ENCODE assay signal across 29 mouse cellular contexts in the genomic region with DNA sequence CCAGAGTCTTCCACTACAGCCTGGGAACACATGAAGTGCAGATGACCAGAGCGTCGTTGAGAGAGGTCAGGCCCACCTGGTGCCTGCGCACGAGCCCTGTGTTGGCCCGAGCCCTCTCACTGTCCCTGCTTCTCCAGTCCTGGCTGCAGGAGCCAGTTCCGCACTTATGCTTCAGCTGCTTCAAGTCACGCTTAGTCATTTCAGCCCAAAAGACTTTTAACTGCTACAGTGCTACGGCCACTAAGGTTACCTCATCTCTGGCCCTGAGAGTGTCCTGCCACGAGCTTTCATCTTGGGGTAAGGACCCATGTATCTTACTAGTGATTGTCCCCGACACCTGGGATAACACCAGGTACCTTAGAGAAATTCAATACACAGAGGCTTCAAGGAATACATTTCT.
"Had no signal": no experiment of that assay in that cellular context is flagged by ENCODE, and none has a peak within 500 bp of the region (broad histone marks: within the 10 kb centered on the region; RNA-seq: fewer than 3 reads in every experiment).

No protein-coding gene starts in this region.

- H3K27me3 ChIP-seq: limb, embryonic 12.5 days; limb, embryonic 13.5 days; limb, embryonic 15.5 days; liver, embryonic 13.5 days; liver, embryonic 15.5 days; lung, embryonic 15.5 days; midbrain, embryonic 12.5 days; midbrain, embryonic 13.5 days; midbrain, embryonic 15.5 days; neural tube, embryonic 12.5 days had no signal

- H3K27ac ChIP-seq: left cerebral cortex, adult 2 months; limb, embryonic 10.5 days; limb, embryonic 12.5 days; limb, embryonic 13.5 days; limb, embryonic 15.5 days; liver, embryonic 14.5 days; liver, embryonic 15.5 days; lung, embryonic 15.5 days; macrophage; midbrain, embryonic 10.5 days; midbrain, embryonic 12.5 days; midbrain, embryonic 13.5 days; midbrain, embryonic 15.5 days; neural tube, embryonic 12.5 days had no signal

- H3K4me3 ChIP-seq: left cerebral cortex, adult 2 months; limb, embryonic 10.5 days; limb, embryonic 12.5 days; limb, embryonic 13.5 days; limb, embryonic 15.5 days; liver, embryonic 13.5 days; liver, embryonic 15.5 days; lung, embryonic 15.5 days; midbrain, embryonic 10.5 days; midbrain, embryonic 12.5 days; midbrain, embryonic 13.5 days; midbrain, embryonic 15.5 days; myocyte; neural tube, embryonic 12.5 days had no signal

- DNase-seq: left cerebral cortex, postnatal 4 days; liver, embryonic 13.5 days; liver, postnatal 0 days; lung, adult 18-20 months; lung, adult 2 months; lung, embryonic 14.5 days; lung, postnatal 10 days; lung, postnatal 14 days; lung, postnatal 36 days; lung, postnatal 4 days; midbrain, embryonic 14.5 days had no signal

- ATAC-seq: lung, postnatal 0 days; midbrain, embryonic 13.5 days; midbrain, embryonic 15.5 days; midbrain, embryonic 16.5 days had no signal

- H3K4me1 ChIP-seq: limb, embryonic 10.5 days; limb, embryonic 12.5 days; limb, embryonic 13.5 days; limb, embryonic 15.5 days; midbrain, embryonic 15.5 days; neural tube, embryonic 12.5 days had no signal

- H3K36me3 ChIP-seq: limb, embryonic 10.5 days; limb, embryonic 12.5 days; limb, embryonic 13.5 days; limb, embryonic 15.5 days; liver, embryonic 13.5 days; liver, embryonic 15.5 days; lung, embryonic 15.5 days; midbrain, embryonic 10.5 days; midbrain, embryonic 12.5 days; midbrain, embryonic 13.5 days; midbrain, embryonic 15.5 days; neural tube, embryonic 12.5 days had no signal

- H3K9me3 ChIP-seq: limb, embryonic 10.5 days; limb, embryonic 12.5 days; limb, embryonic 13.5 days; limb, embryonic 15.5 days; liver, embryonic 13.5 days; liver, embryonic 15.5 days; lung, embryonic 15.5 days; midbrain, embryonic 10.5 days; midbrain, embryonic 12.5 days; midbrain, embryonic 13.5 days; midbrain, embryonic 15.5 days; neural tube, embryonic 12.5 days had no signal

- H3K4me2 ChIP-seq: limb, embryonic 12.5 days; limb, embryonic 13.5 days; limb, embryonic 15.5 days; liver, embryonic 13.5 days; liver, embryonic 15.5 days; lung, embryonic 14.5 days; lung, embryonic 15.5 days; midbrain, embryonic 11.5 days; midbrain, embryonic 12.5 days; midbrain, embryonic 13.5 days; midbrain, embryonic 15.5 days; neural tube, embryonic 12.5 days had no signal

- H3K9ac ChIP-seq: limb, embryonic 12.5 days; limb, embryonic 13.5 days; limb, embryonic 15.5 days; liver, embryonic 13.5 days; liver, embryonic 14.5 days; liver, embryonic 15.5 days; liver, postnatal 0 days; lung, embryonic 14.5 days; lung, embryonic 15.5 days; midbrain, embryonic 12.5 days; midbrain, embryonic 13.5 days; midbrain, embryonic 15.5 days; neural tube, embryonic 12.5 days had no signal
